In genomic region chr1:132125803-132126405, GRCm38 (mm10) we compare ENCODE assay signal across 10 mouse cellular contexts. TPM values are rescaled to one million over a fixed set of nuclear protein-coding genes. Genes with fewer than 3 reads are reported as not detected.
DNase-seq lines count a peak whose midpoint lies in the region; ATAC-seq and TF ChIP-seq lines count a peak whose summit lies in the region.
"Had no signal": no experiment of that assay in that cellular context is flagged by ENCODE, and none has a peak within 500 bp of the region (broad histone marks: within the 10 kb centered on the region; RNA-seq: fewer than 3 reads in every experiment).

No protein-coding gene starts in this region.

- no peaks in the 10 kb centered on the region; a peak in 1 of 4 replicates for H3K36me3 ChIP-seq in MEL (ENCODE audit: control insufficient read depth in 1 of 2, insufficient read depth in 2 of 2, low read length in 2 of 2)
- H3K36me3 ChIP-seq in liver, postnatal 0 days (replicated peaks; ENCODE audit: insufficient read depth, low read length) = no peaks in the 10 kb centered on the region; the same call in 1 of the 2 replicates
- H3K36me3 ChIP-seq: embryonic facial prominence, embryonic 15.5 days; neural tube, embryonic 12.5 days had no signal

- H3K9me3 ChIP-seq in MEL (replicated peaks; ENCODE audit: insufficient read depth, low read length) = no peaks in the 10 kb centered on the region
- H3K9me3 ChIP-seq in liver, postnatal 0 days (ENCODE audit: low read length) = no peaks in the 10 kb centered on the region
- H3K9me3 ChIP-seq: embryonic facial prominence, embryonic 15.5 days; neural tube, embryonic 12.5 days had no signal

- 32% methylated on average over 6 of the region's 6 CpGs for WGBS in liver, postnatal 0 days (ENCODE audit: insufficient replicate concordance)

- no peak for TF ChIP-seq RAD21 in MEL (IDR thresholded peaks at IDR 0.05; ENCODE audit: low read depth, low read length)

- no peak overlapping the region for H3K4me3 ChIP-seq in MEL (ENCODE audit: control insufficient read depth in 1 of 2, insufficient read depth in 1 of 2, low read depth in 2 of 2, low read length in 2 of 2)
- no peak overlapping the region for H3K4me3 ChIP-seq in liver, postnatal 0 days (ENCODE audit: low read depth, low read length)
- H3K4me3 ChIP-seq: embryonic facial prominence, embryonic 15.5 days; neural tube, embryonic 12.5 days had no signal

- H3K4me2 ChIP-seq in liver, postnatal 0 days (ENCODE audit: low read depth, low read length) = no peak overlapping the region
- H3K4me2 ChIP-seq: embryonic facial prominence, embryonic 15.5 days; neural tube, embryonic 12.5 days had no signal

- DNase-seq in kidney, adult 11 months = peak; percentile 42
- DNase-seq in kidney, adult 18-20 months = no peak
- DNase-seq in MEL (ENCODE audit: low read depth, low spot score) = peak; percentile 64
- DNase-seq in liver, postnatal 0 days = peak; percentile 48
- DNase-seq in urinary bladder, adult 2 months (ENCODE audit: low spot score) = no peak
- DNase-seq in spleen, adult 12 weeks (ENCODE audit: low spot score) = no peak

- no peak overlapping the region for H3K9ac ChIP-seq in MEL (ENCODE audit: control insufficient read depth, low read depth, low read length, poor library complexity, severe bottlenecking)
- H3K9ac ChIP-seq in liver, postnatal 0 days (replicated peaks) = 0 out of 2 replicates have a peak overlapping the region, but pooled peaks have one; percentile 16
- H3K9ac ChIP-seq: embryonic facial prominence, embryonic 15.5 days; neural tube, embryonic 12.5 days had no signal

- H3K27me3 ChIP-seq in MEL (ENCODE audit: control insufficient read depth in 1 of 2, insufficient read depth in 2 of 2, low read length in 2 of 2) = no peaks in the 10 kb centered on the region
- no peaks in the 10 kb centered on the region for H3K27me3 ChIP-seq in liver, postnatal 0 days (ENCODE audit: insufficient read depth, low read length)
- H3K27me3 ChIP-seq: embryonic facial prominence, embryonic 15.5 days; neural tube, embryonic 12.5 days had no signal

- no peak overlapping the region for H3K27ac ChIP-seq in MEL (ENCODE audit: control insufficient read depth, low read depth, low read length)
- H3K27ac ChIP-seq in liver, postnatal 0 days (ENCODE audit: low read depth) = peak overlapping the region; percentile 31; the same call in 1 of the 2 replicates
- H3K27ac ChIP-seq: embryonic facial prominence, embryonic 15.5 days; neural tube, embryonic 12.5 days had no signal

- TF ChIP-seq EP300 in MEL (IDR thresholded peaks at IDR 0.05; ENCODE audit: low read depth in 1 of 2, low read length in 2 of 2) = peak; percentile 30 to 34; a peak in 2 of 4 replicates
- no peak for TF ChIP-seq EP300 in liver, postnatal 0 days (IDR thresholded peaks at IDR 0.05; ENCODE audit: low read depth)

- TF ChIP-seq POLR2A in MEL (IDR thresholded peaks at IDR 0.05; ENCODE audit: control insufficient read depth in 1 of 2, insufficient read depth in 1 of 2, low read depth in 1 of 2, low read length in 2 of 2, poor library complexity in 1 of 2) = no peak

- peak; percentile 77 to 82 for ATAC-seq in hematopoietic stem cell, adult 5-6 weeks (replicated peaks in 1 of 2; ENCODE audit: insufficient read depth in 1 of 2, low FRiP score in 2 of 2, low TSS enrichment in 1 of 2, low read depth in 1 of 2, poor library complexity in 2 of 2, severe bottlenecking in 2 of 2)
- peak; percentile 88 for ATAC-seq in liver, postnatal 0 days
- ATAC-seq in inflammation-experienced regulatory T-cells, adult 6 months = no peak

- no peak for TF ChIP-seq CTCF in MEL (IDR thresholded peaks at IDR 0.05 in 2 of 3, conservative IDR thresholded peaks at IDR 0.05 in 1 of 3; ENCODE audit: control insufficient read depth in 1 of 3, insufficient read depth in 1 of 3, low read depth in 2 of 3, low read length in 3 of 3, poor library complexity in 1 of 3, severe bottlenecking in 1 of 3)
- TF ChIP-seq CTCF in liver, postnatal 0 days (IDR thresholded peaks at IDR 0.05; ENCODE audit: low read depth) = no peak

- peaks cover 0 to 7% of the 10 kb centered on the region in 2 experiments; a peak in 1 of 4 replicates for H3K4me1 ChIP-seq in MEL (ENCODE audit: control insufficient read depth in 1 of 2, insufficient read depth in 2 of 2, low read length in 2 of 2)
- peaks cover 11% of the 10 kb centered on the region for H3K4me1 ChIP-seq in liver, postnatal 0 days (ENCODE audit: insufficient read depth)
- H3K4me1 ChIP-seq: embryonic facial prominence, embryonic 15.5 days had no signal

- H3K79me2 ChIP-seq in MEL (ENCODE audit: control insufficient read depth, insufficient read depth, low read length, poor library complexity) = no peaks in the 10 kb centered on the region

TF ChIP-seq in MEL, 35 proteins besides CTCF, POLR2A, EP300 and RAD21:
- TF ChIP-seq TAL1 (IDR thresholded peaks at IDR 0.05; ENCODE audit: low read length) (peak; percentile 63), TCF12 (IDR thresholded peaks at IDR 0.05; ENCODE audit: low read depth, low read length) (peak; percentile 41; the same call in 1 of the 2 replicates), MEF2A (IDR thresholded peaks at IDR 0.05; ENCODE audit: extremely low read depth, insufficient replicate concordance, low read depth, low read length, poor library complexity, severe bottlenecking) (no peak), ELF1 (IDR thresholded peaks at IDR 0.05; ENCODE audit: low read depth, low read length) (peak; percentile 27; the same call in 1 of the 2 replicates), BHLHE40 (IDR thresholded peaks at IDR 0.05; ENCODE audit: borderline replicate concordance, low read depth, low read length) (no peak), GABPA (IDR thresholded peaks at IDR 0.05; ENCODE audit: low read depth, low read length) (no peak), RCOR1 (IDR thresholded peaks at IDR 0.05; ENCODE audit: low read depth, low read length) (no peak), GATA1 (IDR thresholded peaks at IDR 0.05; ENCODE audit: low read depth, low read length) (peak; percentile 37; the same call in 1 of the 2 replicates)

RNA-seq across cellular contexts. Expression of gene Cdk18, which starts 13.6 kb away (rescaled TPM):
- total RNA-seq in MEL (2012; rRNA removed) = 0.56 and 1.3 TPM in 2 replicates
- 10 to 100 TPM in 1 of 2 experiments, not detected in 1; 15.7 TPM for polyA plus RNA-seq in MEL (2012; ENCODE audit: insufficient read depth in 1 of 2, insufficient read length in 2 of 2, low read depth in 1 of 2, low replicate concordance in 2 of 2, missing spikeins in 1 of 2)
- total RNA-seq in hematopoietic stem cell, adult 5-6 weeks (2017) = 4.5 and 6.4 TPM in 2 replicates
- polyA plus RNA-seq in liver, postnatal 0 days (2015; fragmentation: Nextera tagmentation; extraction: Ambion mirVana) = 3.5 and 4.5 TPM in 2 replicates
- not detected for polyA plus RNA-seq in inflammation-experienced regulatory T-cells, adult 6 months (2017; shearing (Covaris generic))
- 20.5 and 26.8 TPM in 2 replicates for polyA plus RNA-seq in urinary bladder, adult 2 months (2012; rRNA removed)

RNA-seq across cellular contexts. Expression of gene Mfsd4a, which starts 58.0 kb away (rescaled TPM):
- total RNA-seq in MEL (2012; rRNA removed) = 2.7 and 3.6 TPM in 2 replicates
- polyA plus RNA-seq in MEL (2012; ENCODE audit: insufficient read depth in 1 of 2, insufficient read length in 2 of 2, low read depth in 1 of 2, low replicate concordance in 2 of 2, missing spikeins in 1 of 2) = 10 to 100 TPM in 1 of 2 experiments, not detected in 1; 15.5 TPM
- 0.79 and 2.9 TPM in 2 replicates for total RNA-seq in hematopoietic stem cell, adult 5-6 weeks (2017)
- 2.3 and 2.8 TPM in 2 replicates for polyA plus RNA-seq in liver, postnatal 0 days (2015; fragmentation: Nextera tagmentation; extraction: Ambion mirVana)
- 10 to 100 TPM; 34.3 to 43.4 (median 41.3) TPM for polyA plus RNA-seq in inflammation-experienced regulatory T-cells, adult 6 months (2017; shearing (Covaris generic))
- 35.2 and 43.2 TPM in 2 replicates for polyA plus RNA-seq in urinary bladder, adult 2 months (2012; rRNA removed)

Comparison
In these comparisons a context has a peak if more than half of its experiments do, and no peak if none do; other contexts are left out.
1. DNase-seq: peak in kidney, adult 11 months (single experiment), MEL (single experiment) and liver, postnatal 0 days (single experiment); none in kidney, adult 18-20 months (single experiment), urinary bladder, adult 2 months (single experiment) and spleen, adult 12 weeks (single experiment).